Mouse (Mus musculus): ENCODE data around the gene Vmn1r59.
"Not testable (repeated sequence)": the region's sequence is repeated elsewhere in the genome, so short reads cannot be mapped to it uniquely, and the experiment has no call there.

Vmn1r59 gene

GRCm38 (mm10) chr7:5456674-5457073 lies at the start of gene Vmn1r59:
Gene Vmn1r59, minus strand, starts transcription at chr7:5456774.
- DNase-seq (ENCODE audit: low spot score): no peak

- not testable (repeated sequence) for DNase-seq (ENCODE audit: low spot score)
Observed at GRCm38 (mm10) chr7:5493856-5494255, 37.3 kb upstream of the Vmn1r59 start, which contains the start of gene Vmn2r28. Gene Vmn2r28, minus strand, starts transcription at chr7:5493956.

GRCm38 (mm10) chr7:5454011-5454410 lies 2.6 kb downstream of the Vmn1r59 start:
- not testable (repeated sequence) for DNase-seq (ENCODE audit: low spot score)

GRCm38 (mm10) chr7:5448627-5449026 lies 7.9 kb downstream of the Vmn1r59 start:
- no peak for DNase-seq (ENCODE audit: low spot score)

- not testable (repeated sequence) for DNase-seq (ENCODE audit: low spot score)
Observed at GRCm38 (mm10) chr7:5413296-5413695, 43.3 kb downstream of the Vmn1r59 start, which contains the start of gene Vmn1r58. Gene Vmn1r58, minus strand, starts transcription at chr7:5413396.

- no peak for DNase-seq (ENCODE audit: low spot score)
Observed at GRCm38 (mm10) chr7:5406201-5406600, 50.4 kb downstream of the Vmn1r59 start.
